Mouse (Mus musculus) MN1 (cell line): ENCODE measurements around the gene Spg21.

ENCODE experiments used
- DNase-seq: peaks from one replicate; pipeline ENCODE4 v3.0.0-alpha.2; 2016; ENCODE audit warnings: low spot score

Spg21 gene

DNA sequence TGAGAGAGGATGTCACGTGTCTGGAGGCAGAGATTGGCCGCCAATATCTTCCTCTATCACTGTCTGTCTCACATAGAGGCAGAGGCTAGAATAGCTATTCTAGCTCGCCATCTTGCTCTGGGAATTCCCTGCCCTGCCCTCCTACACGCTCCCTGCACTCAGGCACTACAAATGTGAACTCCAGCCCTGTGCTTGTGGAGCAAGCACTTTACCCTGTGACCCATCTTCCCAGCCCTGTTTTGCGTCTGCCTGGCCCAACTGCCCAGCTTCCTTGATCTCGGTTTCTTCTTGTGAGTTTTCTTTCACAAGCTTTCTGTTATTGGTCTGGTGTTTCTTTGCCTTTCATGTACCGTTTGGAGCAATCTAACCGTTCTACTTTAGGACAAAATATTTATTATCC is 18.4 kb downstream of the Spg21 start:
- DNase-seq = no peak

DNA sequence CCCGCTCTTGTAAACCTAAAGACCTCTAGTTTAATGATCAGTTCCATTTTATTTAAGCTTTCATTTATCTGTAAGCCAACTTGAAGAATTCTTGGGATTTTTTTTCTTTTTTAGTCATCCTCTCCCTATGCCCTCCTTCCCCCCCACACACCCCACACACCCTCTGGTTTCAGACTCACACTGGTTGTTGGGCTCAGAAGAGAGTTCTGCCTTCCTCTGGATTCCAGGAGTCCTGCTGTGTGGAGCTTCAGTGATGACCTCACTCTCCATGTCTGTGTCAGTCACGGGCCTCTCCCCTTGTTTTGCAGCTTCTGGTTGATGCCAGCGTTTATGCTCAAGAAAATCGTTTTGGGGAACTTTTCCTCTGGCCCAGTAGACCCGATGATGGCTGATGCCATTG is 19.3 kb downstream of the Spg21 start:
- no peak for DNase-seq

DNA sequence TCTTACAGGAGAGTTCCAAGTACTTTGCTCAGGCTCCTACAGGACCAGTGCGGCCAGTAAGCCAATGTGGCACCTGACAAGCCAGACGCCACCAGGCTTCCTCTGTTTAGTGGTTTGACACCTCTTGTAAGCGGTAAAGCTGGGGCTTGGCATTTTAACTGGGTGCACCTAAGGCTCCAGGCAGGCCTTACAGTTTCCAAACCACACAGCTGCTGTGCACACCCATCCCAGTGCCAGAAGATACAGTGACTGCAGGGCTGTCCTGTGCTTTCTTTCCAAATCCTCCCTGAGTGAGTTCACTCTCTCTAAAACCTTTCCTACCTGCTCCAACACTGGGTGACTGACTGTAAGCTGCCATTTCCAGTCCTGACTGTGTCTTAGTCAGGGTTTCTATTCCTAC is 30.7 kb downstream of the Spg21 start:
- DNase-seq = no peak

DNA sequence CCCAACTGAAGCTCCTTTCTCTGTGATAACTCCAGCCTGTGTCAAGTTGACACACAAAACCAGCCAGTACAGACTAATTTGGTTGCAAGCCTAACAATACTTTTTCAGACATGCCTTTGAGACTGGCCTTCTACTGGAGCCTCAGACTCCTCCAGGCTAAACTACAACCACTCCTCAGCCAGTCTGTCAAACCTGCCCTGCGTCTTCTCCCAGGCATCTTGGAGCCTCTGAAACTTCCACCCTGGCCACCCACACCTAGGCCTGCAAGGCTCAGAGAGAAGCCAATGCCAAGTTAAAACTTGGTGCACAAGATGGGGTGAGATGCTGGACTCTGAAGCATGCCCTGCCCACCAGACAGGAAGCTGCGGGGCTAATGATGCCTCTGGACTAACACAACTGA is 31.6 kb downstream of the Spg21 start:
- no peak for DNase-seq

DNA sequence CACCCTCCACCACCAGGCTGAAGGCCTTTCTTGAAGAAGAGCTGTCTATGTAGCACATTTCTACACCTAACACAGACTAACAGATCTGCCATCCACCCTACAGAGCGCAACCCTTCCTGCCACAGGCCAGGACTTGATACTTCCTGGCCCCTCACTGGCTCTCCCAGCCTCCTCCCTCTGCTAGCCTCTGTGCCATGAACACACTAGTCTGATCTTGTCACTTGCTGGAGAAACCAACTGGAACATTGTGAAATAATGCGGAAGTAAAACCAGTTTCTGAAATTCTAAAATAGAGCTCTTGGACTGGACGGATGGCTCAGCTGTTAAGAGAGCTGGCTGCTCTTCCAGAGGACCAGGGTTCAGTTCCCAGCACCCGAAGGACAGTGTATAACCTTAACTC is 32.1 kb downstream of the Spg21 start:
- DNase-seq = no peak

DNA sequence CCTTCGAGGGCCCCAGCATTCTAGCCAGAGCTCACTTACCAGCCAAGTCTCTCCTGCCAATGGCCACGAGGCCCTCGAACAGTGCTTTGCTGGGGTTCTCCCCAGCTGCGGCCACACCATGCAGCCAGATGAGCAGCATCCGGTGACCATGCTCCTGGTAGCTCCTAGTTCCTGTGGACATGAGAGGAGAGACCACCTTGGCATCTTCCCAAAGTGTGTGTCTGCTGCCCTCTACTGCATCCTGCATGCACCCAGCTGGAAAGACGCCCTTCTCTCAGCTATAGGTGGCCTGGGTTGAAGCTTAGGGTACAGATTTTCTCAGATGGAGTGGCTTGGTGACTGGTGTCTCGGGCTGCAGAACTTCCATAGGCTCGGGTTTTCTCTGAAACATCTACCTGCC is 41.4 kb downstream of the Spg21 start:
- peak; percentile 48 for DNase-seq

DNA sequence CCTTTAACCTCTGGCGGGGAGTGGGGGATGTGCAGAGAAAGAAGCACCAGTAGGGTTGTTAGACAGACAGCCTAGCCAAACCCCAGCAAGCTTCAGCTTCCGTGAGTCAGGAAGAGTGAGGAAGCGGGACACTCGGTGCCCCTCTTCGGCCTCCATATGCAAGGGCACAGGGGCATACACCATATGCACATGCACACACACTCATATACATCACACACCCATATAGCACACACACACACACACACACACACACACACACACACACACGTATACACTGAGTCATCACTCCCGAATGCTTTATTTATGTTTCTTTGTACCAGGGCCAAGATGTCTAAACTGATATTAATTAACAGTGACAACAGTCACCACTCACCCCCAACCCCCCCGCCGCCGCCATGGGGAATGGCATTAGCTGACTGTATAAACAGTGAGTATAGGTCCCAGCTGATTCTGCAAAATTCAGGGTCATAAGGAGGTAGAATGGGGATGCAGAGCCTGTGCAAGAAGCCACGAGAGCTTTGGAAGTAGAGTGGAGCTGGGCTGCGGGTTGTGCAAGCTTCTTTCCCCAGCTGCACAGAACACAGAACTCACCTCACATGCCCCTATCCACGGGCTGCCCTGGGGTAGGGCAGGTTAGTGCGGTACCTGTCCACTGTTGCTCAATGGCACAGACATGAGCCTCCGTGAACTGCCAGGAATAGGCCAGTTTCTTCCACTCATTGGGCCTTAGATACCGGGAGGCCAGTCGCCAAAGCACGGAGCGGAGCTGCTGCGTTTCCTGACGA is 42.2 kb downstream of the Spg21 start:
- peak; percentile 16 for DNase-seq

DNA sequence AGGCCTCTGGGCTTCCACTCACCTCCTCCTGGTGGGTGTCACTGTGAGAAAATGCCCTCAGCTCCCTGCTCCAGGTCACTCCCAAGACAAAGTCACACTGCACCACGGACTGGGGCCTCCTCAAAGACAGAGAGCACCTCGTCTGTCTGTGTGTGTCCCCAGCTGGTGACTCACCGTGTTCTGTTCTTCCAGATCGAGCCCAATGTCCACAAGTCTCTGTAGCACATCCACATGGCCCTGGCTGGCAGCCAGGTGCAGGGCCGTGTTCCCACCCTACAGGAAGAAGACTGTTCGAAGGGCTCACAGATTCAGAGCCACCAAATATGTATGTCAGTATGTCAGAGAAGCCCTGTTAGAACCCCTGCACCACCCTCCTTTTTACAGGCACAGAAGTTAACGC is 47.7 kb downstream of the Spg21 start:
- peak; percentile 30 for DNase-seq

DNA sequence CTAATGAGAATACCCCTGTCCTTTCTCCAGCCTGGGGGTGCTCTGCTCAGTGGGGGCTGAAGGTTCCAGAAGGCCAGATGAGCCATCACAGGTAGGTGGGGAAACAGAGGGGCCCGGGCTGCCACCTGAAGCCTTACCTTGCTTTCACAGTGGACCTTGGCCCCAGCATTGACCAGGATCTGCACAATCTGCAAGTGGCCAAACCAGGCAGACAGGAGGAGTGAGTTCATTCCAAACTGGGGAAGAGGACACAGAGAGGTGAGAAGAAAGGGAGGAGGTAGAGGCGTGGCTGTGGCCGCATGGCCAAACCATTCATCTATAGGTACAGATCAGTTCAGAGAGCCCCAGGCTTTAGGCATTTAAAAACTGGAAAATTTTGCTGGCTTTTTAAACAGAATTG is 51.8 kb downstream of the Spg21 start:
- no peak for DNase-seq

DNA sequence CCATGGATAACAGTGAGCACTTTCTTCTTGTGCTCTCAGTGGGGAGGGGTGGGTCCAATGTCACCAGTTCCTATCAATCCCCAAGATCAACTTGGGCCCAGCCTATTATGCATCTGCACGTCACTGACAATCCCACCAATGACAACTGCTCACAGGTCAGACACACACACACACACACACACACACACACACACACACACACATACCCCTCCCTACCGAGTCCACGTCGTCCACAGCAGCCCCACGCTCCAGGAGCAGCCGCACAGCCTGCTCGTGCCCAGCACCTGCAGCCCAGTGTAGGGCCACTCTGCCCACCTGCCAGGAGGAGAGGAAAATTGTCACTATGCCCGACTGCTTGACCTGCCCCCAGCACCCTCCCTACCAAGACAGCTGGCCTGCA is 53.7 kb downstream of the Spg21 start:
- no peak for DNase-seq

DNA sequence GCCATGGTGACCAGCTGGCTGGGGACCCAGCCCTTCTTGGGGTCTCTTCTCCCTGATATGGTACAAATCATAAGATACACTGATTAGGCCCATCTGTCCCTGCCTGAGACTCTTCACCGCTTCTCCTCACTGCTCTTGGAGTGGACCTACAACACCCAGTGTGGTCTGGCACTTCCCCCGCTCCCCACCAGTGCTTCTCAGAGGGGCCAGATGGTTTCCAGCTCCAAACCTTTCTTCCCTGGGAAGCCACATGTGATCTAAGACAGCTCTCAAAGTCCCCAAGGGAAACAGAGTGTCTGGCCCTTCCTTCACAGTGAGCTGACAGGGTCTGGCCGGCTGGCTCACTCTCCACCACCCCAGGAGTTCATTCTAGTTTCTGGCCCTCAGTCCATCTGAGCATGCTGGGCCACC is 54.1 kb downstream of the Spg21 start:
- peak; percentile 72 for DNase-seq

DNA sequence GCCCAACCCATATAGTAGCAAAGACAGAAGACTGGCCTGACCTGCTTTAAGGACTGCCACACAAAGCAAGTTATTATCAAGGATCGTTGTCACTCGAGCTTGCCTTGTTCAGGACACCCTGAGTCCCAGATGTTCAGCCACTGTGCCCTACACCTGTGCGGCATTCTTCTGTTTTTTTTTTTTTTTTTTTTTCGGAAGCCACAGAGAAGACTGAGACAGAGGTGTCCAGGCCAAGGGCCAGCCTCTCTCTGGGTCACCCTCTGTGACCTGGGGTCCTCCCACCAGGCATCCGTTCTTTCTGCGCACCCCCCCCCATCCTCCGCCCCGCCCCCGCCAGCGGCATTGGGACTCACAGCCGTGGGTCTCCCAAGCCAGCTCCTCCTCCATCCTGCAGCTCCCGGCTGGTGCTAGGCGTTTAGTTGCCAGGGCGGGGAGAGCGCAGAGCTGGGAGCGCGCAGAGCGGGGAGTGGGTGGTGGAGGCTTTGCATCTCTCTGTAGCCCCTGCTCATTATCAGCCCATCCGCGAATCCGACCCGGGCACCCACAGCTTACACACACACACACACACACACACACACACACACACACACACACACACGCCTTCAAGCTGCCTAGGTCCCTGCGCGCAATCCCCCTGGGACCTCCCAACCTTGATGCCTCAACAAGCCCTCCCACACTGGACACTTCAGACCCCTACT is 59.2 kb downstream of the Spg21 start, which contains the start of gene Ankdd1a:
Gene Ankdd1a (minus strand): TSS at position 387 of the 698 bp plus-strand sequence.
- DNase-seq = peak; percentile 54

DNA sequence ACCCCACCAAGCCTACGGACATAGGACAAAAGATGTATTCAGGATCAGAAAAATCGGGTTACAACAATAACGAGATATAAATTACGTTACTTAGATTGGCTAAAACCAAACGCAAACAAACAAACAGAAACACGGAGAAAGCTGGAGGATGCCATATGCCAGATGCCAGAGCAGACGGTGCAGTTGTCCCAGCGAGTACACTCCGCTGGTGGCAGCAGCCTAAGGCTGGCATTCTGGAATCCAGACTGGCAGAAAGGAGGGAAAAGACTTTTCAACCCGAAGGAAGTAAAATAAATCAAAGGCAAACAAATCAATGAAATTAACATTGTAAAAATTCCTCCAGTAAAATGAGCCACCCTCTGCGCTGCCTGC is 59.7 kb downstream of the Spg21 start:
- no peak for DNase-seq

DNA sequence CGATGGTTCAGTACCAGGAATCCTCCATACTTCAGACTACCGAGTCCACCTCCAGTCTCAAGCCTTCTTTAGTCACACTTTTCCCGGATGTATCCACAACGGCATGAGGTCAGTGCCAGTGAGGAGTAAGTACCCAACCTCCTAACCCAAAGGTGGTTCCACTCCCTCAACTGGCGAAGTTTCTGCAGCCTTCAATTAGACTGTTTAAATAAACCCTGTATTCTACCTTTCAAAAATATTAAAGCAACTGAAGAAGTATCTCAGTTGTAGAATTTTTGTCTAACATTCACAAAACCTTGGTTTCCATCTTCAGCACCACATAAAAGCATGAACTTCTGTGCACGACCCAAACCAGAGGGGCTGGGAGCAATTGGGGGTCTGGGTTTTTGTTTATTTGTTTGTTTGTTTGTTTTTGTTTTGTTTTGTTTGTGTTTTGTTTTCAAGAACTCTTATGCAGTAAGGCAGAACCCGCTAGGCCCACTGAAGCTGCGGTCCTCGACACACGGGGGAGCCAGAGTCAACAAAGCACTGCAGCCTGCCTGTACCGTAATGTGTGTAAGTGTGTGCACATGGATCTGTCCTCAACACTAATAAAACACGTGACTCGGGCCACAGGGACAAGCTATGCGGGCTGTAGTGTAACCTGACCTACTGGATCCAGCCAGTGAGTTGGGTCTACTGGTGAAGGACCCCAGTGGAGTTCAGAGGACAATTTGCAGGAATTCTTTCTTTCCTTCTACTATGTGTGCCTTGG is 63.0 kb downstream of the Spg21 start:
- DNase-seq = peak; percentile 86

DNA sequence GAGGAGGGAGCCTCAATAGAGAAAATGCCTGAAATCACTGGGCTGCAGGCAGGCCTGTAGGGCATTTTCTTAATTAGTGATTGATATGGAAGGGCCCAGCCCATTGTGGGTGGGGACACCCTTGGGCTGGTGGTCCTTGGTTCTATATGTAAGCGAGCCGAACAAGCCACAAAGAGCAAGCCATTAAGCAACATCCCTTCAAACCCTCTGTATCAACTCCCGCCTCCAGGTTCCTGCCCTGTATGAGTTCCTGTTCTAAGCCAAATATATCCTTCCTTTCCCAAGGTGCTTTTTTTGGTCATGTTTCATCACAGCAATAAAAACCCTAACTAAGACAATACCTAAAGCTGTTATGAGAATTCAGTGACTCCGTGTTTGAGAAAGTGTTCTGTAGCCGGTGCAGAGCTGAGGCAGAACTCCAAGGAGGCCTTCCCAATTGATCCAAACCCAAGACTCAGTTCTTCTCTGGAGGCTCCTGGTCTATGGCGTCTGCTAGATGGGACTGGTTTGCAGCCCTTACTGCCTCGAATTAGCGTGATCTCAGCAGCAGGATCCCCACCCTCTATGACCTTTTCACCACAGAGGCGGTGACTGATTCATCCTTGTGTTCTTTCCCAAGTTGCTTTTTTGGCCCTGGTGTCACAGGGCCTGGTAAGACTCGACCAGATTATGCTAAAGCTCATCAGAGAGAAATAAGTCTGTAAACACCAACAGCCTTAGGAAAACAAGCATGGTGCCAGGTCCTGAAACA is 64.9 kb downstream of the Spg21 start:
- DNase-seq = no peak

DNA sequence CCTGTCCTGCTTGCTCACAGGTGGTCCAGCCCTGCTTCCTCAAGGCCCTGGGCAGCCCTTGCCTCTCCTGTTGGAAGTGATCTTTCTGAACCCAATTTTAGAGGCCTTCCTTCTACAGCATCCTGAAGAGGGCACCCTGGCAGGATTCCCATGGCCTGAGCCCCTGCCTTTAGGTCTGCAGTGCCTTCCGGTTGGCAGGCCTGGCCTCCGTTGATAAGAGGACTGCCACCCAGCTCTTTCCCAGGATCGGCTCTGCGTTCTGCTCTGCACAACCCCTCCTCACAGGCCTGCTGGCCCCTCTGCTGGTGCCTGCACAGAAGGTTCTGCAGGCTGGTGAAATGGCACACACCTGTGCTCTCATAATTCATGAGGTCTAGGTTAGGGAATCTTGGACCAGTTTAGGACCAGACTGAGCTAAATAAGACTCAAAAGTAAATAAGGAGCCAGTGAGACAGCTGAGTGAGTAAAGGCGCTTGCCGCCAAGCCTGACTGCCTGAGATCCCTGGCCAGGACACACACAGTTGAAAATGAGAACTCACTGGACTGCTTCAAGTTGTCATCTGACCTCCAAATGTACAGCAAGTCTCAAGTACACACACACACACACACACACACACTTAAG is 67.8 kb downstream of the Spg21 start:
- DNase-seq = no peak

DNA sequence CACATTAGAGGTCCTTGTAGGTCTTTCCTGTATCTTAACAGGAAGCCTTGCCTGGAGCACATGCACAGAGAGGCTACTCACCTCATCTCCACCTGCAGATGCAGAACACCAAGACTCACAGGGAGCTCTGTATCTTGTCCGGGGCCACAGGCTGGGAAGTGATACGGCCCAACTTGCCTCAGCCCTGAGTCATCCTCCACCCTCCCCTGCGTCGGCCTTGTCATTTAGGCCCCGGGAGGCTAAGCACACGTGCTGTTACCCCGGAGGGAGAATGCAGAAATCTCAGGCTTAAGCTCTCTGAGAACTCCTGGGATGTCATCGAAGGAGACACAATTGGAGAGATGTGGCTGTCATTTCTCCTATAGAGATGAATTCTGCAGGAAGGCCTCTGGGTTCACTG is 68.9 kb downstream of the Spg21 start:
- no peak for DNase-seq

DNA sequence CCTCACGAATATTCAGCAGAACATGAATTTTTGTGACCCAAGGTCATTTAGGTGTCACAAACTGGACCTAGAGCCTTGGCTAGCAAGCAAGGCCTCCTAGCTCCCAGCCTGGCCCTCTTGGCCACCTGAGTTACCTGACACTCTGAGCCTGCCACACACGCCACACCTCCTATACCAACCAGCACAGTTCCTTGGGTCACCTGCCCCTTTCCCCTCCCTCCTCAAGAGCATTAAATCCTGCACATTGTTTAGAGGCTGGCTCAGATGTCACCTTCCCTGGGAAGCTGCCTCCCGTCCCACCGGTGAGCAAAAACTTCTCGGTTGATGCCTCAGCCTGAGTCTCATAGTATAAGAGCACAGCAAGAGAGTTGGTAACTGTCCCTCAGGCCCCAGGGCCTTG is 70.5 kb downstream of the Spg21 start:
- DNase-seq = no peak

DNA sequence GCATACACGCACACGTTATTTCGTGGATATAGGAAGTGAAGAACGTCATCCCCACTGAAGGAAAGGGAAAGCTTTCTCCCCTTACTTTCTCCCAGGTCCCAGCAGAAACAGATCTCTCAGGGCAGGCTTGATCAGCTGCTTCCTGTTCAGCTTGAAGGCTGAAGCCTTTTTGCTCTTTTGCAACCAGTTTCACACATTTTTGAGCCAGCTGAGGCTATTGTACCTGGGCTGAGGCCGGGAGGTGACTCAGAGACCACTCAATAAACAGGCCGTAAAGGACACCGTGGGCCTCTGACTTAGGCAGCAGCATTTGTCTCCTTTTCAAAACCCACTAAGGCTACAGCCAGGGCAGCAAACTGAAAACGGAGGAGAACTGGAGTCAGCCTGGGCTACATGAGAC is 72.2 kb downstream of the Spg21 start:
- DNase-seq = no peak

DNA sequence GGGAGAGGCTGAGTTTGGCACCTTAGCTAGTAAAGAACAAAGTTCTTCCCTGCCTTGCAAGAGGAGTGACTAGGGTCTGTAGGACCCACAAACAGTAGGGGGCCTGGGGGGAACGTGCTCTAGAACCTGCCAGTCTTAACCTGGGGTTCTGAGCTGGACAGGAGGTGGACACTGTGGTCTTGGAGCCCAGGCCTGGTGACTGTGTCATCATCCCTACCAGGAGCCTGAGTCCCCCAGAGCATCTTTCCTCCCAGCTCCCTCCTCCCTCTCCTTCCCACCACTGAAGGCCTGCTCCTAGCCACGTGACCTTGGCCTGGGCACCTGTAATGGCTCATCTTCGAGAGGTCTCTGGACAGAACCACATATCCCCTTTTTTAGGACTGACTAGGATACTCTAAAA is 73.4 kb downstream of the Spg21 start:
- DNase-seq = no peak

DNA sequence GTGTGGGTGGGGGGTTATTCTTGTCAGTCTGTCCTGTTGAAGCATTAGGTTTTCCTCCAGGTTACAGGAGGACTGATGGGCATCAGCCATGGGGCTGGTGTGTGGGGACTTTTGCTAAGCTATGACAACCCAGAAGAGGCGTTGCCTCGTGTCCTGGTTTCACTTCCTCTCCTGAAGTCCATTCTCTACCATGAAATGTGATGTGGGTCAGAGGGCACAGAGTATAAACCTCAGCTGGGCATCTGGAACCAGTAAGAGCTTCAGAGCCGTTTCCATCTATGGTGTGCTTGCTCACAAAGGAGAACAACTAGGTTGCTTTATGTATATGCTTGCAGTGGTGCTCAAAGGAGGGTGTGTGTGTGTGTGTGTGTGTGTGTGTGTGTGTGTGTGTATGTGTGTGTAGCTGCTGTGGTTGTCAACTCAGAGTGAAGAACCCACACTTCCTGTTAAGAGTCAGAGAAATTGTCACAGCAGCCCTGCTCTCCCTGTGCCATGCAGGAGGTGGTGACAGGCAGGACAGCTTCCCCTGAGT is 74.5 kb downstream of the Spg21 start:
- DNase-seq = no peak
